ENCODE assay signal across 8 mouse cellular contexts in the genomic region with DNA sequence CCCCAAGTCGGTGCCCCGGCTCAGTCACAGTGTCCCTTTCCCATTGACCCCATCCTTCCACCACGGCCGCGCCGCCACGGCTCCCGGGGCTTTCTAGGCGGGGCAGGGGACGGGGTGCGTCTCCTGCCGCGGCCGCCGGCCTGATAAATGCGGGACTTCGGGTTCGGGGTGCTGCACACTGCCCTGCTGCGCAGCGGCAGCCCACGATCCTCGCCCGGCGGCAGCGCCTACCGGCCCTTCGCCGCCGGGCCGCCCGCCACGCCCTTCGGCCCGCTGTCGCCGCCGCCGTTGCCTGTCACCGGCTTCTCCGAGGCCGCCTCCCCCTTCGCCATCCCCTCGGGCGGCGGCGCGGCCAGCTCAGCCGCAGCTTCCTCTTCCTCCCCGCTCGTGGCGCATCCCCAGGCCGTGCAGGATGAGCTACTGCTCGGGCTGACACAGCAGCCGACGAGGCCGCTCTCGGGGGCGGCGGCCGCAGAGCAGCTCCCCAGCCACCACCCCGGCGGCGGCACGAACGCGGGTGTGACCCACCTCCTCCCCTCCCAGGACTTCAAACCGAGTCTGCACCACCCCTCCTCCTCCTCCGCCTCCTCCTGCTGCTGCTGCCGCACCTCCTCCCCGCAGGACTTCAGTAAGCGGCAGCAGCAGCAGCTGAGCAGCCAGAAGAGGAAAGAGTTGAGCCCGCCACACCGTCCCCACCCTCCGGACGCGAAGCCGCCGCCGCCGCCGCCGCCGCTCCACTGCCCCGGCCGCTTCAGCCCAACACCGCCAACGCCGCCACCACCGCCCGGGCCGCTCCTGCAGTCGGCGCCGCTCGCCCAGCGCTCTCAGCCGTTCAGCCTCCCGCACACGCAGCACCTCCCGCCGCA. TPM values are rescaled to one million over a fixed set of nuclear protein-coding genes. Genes with fewer than 3 reads are reported as not detected.
DNase-seq lines count a peak whose midpoint lies in the region; ATAC-seq lines count a peak whose summit lies in the region.

No protein-coding gene starts in this region.

- DNase-seq in adrenal gland, adult 2 months: peak; percentile 96
- peak; percentile 78 for DNase-seq in embryo, embryonic 9.5 days (ENCODE audit: extremely low spot score)
- peak; percentile 67 to 72 for DNase-seq in gastrocnemius, postnatal 36 days
- DNase-seq in left cerebral cortex, postnatal 4 days: peak; percentile 78
- peak; percentile 75 for DNase-seq in skeletal muscle tissue, adult 2 months (ENCODE audit: low read depth, low spot score)
- no peak for DNase-seq in c-Kit-positive CD71-positive TER-119-positive erythroid progenitor cells, embryonic 14.5 days (ENCODE audit: low spot score)

- H3K4me3 ChIP-seq in intestine, embryonic 16.5 days (ENCODE audit: low read length): peak overlapping the region; percentile 76
- H3K4me3 ChIP-seq in midbrain, embryonic 12.5 days: peak overlapping the region; percentile 94

- H3K36me3 ChIP-seq in intestine, embryonic 16.5 days (ENCODE audit: control insufficient read depth, insufficient read depth, low read length): no peaks in the 10 kb centered on the region
- H3K36me3 ChIP-seq in midbrain, embryonic 12.5 days: no peaks in the 10 kb centered on the region

- peaks cover 5% of the 10 kb centered on the region; the same call in 1 of the 2 replicates for H3K4me1 ChIP-seq in intestine, embryonic 16.5 days (ENCODE audit: control insufficient read depth, insufficient read depth, low read length)
- peaks cover 3% of the 10 kb centered on the region; the same call in 1 of the 2 replicates for H3K4me1 ChIP-seq in midbrain, embryonic 12.5 days

- WGBS in intestine, embryonic 16.5 days: under 1% methylated on average over 74 of the region's 101 CpGs
- WGBS in midbrain, embryonic 12.5 days: under 1% methylated on average over 35 of the region's 101 CpGs

- H3K9me3 ChIP-seq in intestine, embryonic 16.5 days (ENCODE audit: control insufficient read depth, low read length): no peaks in the 10 kb centered on the region
- H3K9me3 ChIP-seq in midbrain, embryonic 12.5 days: no peaks in the 10 kb centered on the region

- ATAC-seq in intestine, embryonic 16.5 days: peak; percentile 59
- peak; percentile 47 for ATAC-seq in midbrain, embryonic 12.5 days (ENCODE audit: low FRiP score, low read depth)

- intact Hi-C loops in gastrocnemius, postnatal 36 days (cut with DNase I): loop anchor here (5.0 to 10.0 kb wide), 3 partner anchors 119 to 549 kb away; no protein-coding TSS in a partner anchor
- intact Hi-C loops in left cerebral cortex, postnatal 4 days (cut with DNase I): loop anchor here (5.0 to 10.0 kb wide), 2 partner anchors 121 to 821 kb away; no protein-coding TSS in a partner anchor

- peak overlapping the region; percentile 94 for H3K9ac ChIP-seq in intestine, embryonic 16.5 days (ENCODE audit: low read depth, low read length)
- peak overlapping the region; percentile 96 for H3K9ac ChIP-seq in midbrain, embryonic 12.5 days (replicated peaks)

- H3K4me2 ChIP-seq in intestine, embryonic 16.5 days (ENCODE audit: low read depth, low read length): peak overlapping the region; percentile 73
- peak overlapping the region; percentile 80 for H3K4me2 ChIP-seq in midbrain, embryonic 12.5 days (replicated peaks)

- H3K27me3 ChIP-seq in intestine, embryonic 16.5 days (replicated peaks; ENCODE audit: control insufficient read depth, insufficient read depth, low read length): no peaks in the 10 kb centered on the region; the same call in 1 of the 2 replicates
- H3K27me3 ChIP-seq in midbrain, embryonic 12.5 days: no peaks in the 10 kb centered on the region; the same call in 1 of the 2 replicates

- H3K27ac ChIP-seq in intestine, embryonic 16.5 days (ENCODE audit: low read length): peak overlapping the region; percentile 99
- H3K27ac ChIP-seq in midbrain, embryonic 12.5 days (replicated peaks): peak overlapping the region; percentile 99

RNA-seq across cellular contexts. Expression of a gene that starts 0.6 kb away (rescaled TPM):
- total RNA-seq in adrenal gland, adult 2 months (2021): 10 to 100 TPM; 20.7 to 53.9 TPM
- polyA plus RNA-seq in adrenal gland, adult 2 months (2012; rRNA removed): 24.8 and 48.0 TPM in 2 replicates
- 10 to 100 TPM in 1 of 2 experiments, 1 to 10 TPM in 1; 9.6 to 12.0 TPM for total RNA-seq in gastrocnemius, postnatal 36 days (2021)
- 1.4 and 2.2 TPM in 2 replicates for polyA plus RNA-seq in intestine, embryonic 16.5 days (2015; fragmentation: Nextera tagmentation; extraction: Ambion mirVana)
- total RNA-seq in left cerebral cortex, postnatal 4 days (2021): 10 to 100 TPM; 54.1 to 59.5 TPM
- polyA plus RNA-seq in midbrain, embryonic 12.5 days (2016; fragmentation: Nextera tagmentation; extraction: Ambion mirVana): 9.5 and 9.8 TPM in 2 replicates
